Mouse (Mus musculus): ENCODE data around the gene Ccl4.

DNA sequence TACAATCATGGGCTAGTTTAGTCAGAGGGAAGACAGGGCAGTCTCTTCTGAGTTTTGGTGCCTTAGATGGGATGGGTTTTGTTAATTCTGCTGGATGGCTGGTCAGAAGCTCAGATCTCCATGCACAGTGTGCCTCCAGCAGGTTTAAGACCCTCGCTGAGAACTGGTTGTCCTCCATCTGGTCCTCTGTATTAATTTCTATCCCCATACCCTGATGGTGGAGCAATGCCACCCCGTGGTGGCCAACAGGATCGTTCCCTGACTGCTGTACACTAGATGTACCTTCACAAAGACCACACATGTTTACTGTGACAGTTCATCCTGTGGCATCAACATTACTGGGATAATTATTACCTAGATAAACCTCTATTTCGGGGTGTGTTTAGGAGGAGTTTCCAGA lies 29.6 kb upstream of the Ccl4 start:
- TF ChIP-seq POLR2A (IDR thresholded peaks at IDR 0.05; ENCODE audit: low read depth, low read length) (no peak), CTCF (conservative IDR thresholded peaks at IDR 0.05; ENCODE audit: insufficient read depth, insufficient read length, low read depth, low read length) (peak; percentile 71)

Measured in kidney, adult 2 months (tissue).